Mouse (Mus musculus): Measurements from ENCODE around the gene Rab3a.

Rab3a gene

GRCm38 (mm10) chr8:70758616-70759561 is 4.4 kb downstream of the Rab3a start:
- no peak for DNase-seq (ENCODE audit: inconsistent ontology term)

DNA sequence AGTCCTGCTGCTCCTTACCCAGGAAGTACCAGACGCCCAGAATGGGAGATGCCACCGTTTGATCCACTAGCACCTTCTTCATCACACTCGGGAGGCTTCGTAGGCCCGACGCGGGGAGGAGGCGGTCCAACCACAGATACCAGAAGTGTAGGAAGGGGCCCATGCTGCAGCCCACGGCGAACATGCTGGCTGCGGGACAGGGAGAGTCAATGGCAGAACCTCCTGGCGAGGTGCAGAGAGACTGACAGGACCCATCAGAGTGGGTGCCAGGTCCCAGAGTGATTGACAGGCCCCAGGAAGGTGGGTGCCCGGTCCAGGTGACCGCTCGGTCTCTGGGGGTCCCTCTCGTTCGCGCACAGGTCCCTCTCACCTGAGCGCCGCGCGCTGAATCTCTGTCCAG is 5.9 kb downstream of the Rab3a start:
- DNase-seq (ENCODE audit: inconsistent ontology term), result no peak

GRCm38 (mm10) chr8:70760775-70761406 is 6.4 kb downstream of the Rab3a start, which contains the start of gene Mpv17l2:
Gene Mpv17l2, minus strand, starts transcription at chr8:70760946.
- DNase-seq (ENCODE audit: inconsistent ontology term), result peak; percentile 98

GRCm38 (mm10) chr8:70762118-70762517 is 7.6 kb downstream of the Rab3a start:
- DNase-seq (ENCODE audit: inconsistent ontology term), result no peak

GRCm38 (mm10) chr8:70763354-70763753 is 8.9 kb downstream of the Rab3a start:
- DNase-seq (ENCODE audit: inconsistent ontology term), result no peak

GRCm38 (mm10) chr8:70764026-70764425 is 9.5 kb downstream of the Rab3a start:
- DNase-seq (ENCODE audit: inconsistent ontology term), result no peak

GRCm38 (mm10) chr8:70764676-70765075 is 10.2 kb downstream of the Rab3a start:
- no peak for DNase-seq (ENCODE audit: inconsistent ontology term)

GRCm38 (mm10) chr8:70765329-70765728 is 10.8 kb downstream of the Rab3a start:
- DNase-seq (ENCODE audit: inconsistent ontology term), result no peak

GRCm38 (mm10) chr8:70765838-70766570 is 11.5 kb downstream of the Rab3a start:
- DNase-seq (ENCODE audit: inconsistent ontology term), result peak; percentile 71

GRCm38 (mm10) chr8:70766571-70767440 is 12.3 kb downstream of the Rab3a start:
- DNase-seq (ENCODE audit: inconsistent ontology term), result peak; percentile 85

GRCm38 (mm10) chr8:70767503-70767902 is 13.0 kb downstream of the Rab3a start:
- DNase-seq (ENCODE audit: inconsistent ontology term), result no peak

DNA sequence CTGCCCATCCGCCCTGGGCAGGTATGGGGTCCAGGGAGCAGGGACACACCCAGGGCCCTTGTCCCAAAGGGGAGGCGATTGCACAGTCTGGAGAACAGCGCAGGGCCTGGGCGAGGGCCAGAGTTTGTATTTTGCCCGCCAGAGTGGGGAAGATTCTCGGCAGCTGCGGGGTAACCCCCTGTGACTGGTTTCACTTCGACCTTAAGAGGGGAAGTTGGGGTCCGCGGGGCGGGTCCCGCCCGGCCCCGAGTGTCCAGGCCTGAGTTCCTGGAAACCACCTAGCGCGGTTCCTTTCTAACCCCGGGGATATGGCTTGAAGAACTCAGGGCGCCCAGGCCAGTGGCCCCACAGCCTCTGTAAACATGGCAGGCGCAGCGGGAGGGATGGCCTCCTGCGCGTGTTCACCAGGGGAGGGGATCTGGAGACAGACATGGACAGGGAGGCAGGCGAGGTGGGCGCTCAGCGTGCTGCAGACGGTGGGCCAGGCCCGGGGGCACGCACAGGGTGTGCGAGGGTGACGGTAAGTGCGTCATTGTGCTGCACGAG is 13.8 kb downstream of the Rab3a start:
- DNase-seq (ENCODE audit: inconsistent ontology term), result no peak

GRCm38 (mm10) chr8:70768956-70769355 is 14.5 kb downstream of the Rab3a start:
- no peak for DNase-seq (ENCODE audit: inconsistent ontology term)

- DNase-seq (ENCODE audit: inconsistent ontology term), result peak; percentile 90
These were observed 14.9 kb downstream of the Rab3a start for GRCm38 (mm10) chr8:70769359-70769758.

DNA sequence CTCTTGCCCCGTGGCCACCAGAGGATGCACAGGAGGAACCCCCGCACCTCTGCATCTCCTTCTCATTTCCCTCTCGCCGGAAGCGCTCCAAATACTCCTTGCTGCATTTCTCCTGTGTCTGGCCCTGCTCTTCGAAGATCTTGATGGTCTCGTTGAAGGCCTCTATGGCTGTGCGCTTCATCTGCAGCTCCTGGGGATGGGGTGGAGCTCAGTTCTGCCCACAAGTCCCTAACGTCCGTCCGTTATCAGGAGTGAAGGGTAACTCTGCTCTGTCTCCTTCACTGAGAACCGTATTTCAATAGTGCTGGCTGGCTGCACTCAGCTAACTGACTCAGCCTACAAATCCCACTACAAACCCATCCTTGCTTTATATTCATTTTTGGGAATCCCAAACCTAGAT is 15.4 kb downstream of the Rab3a start:
- DNase-seq (ENCODE audit: inconsistent ontology term), result no peak

GRCm38 (mm10) chr8:70770748-70771147 is 16.3 kb downstream of the Rab3a start:
- no peak for DNase-seq (ENCODE audit: inconsistent ontology term)

- DNase-seq (ENCODE audit: inconsistent ontology term), result no peak
These were observed 16.7 kb downstream of the Rab3a start for GRCm38 (mm10) chr8:70771217-70771616.

- DNase-seq (ENCODE audit: inconsistent ontology term), result no peak
These were observed 17.6 kb downstream of the Rab3a start for GRCm38 (mm10) chr8:70772075-70772474.

DNA sequence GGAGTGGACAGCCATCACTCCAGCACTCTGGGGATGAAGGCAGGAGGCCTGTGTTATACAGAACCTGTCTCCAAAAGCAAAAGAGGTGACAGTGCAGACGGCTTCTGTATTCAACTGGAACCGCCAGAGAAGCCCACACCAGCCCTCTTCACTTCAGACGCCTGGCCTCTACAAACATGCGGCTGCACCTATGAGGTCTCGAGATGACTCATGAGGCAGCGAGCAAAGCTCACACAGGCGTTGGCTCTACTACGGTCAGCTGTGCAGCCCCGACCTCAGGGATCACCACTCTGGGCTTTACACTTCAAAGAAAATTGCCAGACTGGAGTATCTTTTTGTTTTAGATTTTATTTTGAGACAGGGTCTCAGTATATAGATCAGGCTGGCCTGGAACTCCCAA is 18.4 kb downstream of the Rab3a start:
- DNase-seq (ENCODE audit: inconsistent ontology term), result no peak

GRCm38 (mm10) chr8:70773410-70773809 is 18.9 kb downstream of the Rab3a start:
- DNase-seq (ENCODE audit: inconsistent ontology term), result peak; percentile 56

DNA sequence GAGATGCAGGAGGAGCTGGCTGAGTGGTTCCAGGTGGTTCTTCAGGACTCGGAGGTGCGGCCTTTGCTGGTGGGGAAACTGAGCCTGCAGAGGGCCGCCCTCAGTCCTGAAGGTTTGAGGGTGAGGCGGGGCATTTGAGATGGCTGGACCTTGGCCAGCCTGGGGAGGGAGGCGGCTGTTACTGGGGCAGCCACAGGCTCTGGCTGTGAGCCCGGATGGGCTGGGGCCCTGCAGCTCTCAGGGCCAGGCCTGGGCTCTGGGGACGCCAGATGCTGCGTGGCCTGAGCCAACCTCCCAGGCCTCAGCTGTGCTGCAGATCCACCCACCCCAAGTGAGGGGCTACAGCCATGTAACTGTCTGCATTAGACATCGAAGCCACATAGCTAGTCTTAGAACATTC is 19.4 kb downstream of the Rab3a start:
- DNase-seq (ENCODE audit: inconsistent ontology term), result peak; percentile 89
